Mouse (Mus musculus): ENCODE data around the gene Stn1. TPM values are rescaled to one million over a fixed set of nuclear protein-coding genes. Genes with fewer than 3 reads are reported as not detected.

The Stn1 gene
- polyA plus RNA-seq, 1 experiment from 2014 or later: 7.2 TPM

GRCm38 (mm10) chr19:47532449-47532848, 4.9 kb downstream of the Stn1 start:
- ATAC-seq (ENCODE audit: low read depth): no peak
- Histone ChIP-seq H3K4me1 (ENCODE audit: control insufficient read depth, low read depth, low read length) (peaks cover 31% of the 10 kb centered on the region), H3K9me3 (replicated peaks; ENCODE audit: control insufficient read depth, low read length) (no peaks in the 10 kb centered on the region; the same call in 1 of the 2 replicates), H3K4me3 (ENCODE audit: low read depth, low read length) (no peak overlapping the region), H3K9ac (ENCODE audit: low read depth, low read length) (no peak overlapping the region), H3K36me3 (ENCODE audit: control insufficient read depth, insufficient read depth) (peaks cover 5% of the 10 kb centered on the region; the same call in 1 of the 2 replicates), H3K27me3 (ENCODE audit: control insufficient read depth, insufficient read depth, low read depth, low read length) (no peaks in the 10 kb centered on the region), H3K27ac (ENCODE audit: low read length) (no peak overlapping the region), H3K4me2 (ENCODE audit: low read depth, low read length) (no peak overlapping the region)
- 80% methylated on average over 3 of the region's 3 CpGs for WGBS (ENCODE audit: insufficient replicate concordance)

GRCm38 (mm10) chr19:47531309-47531708, 6.0 kb downstream of the Stn1 start:
- no peaks in the 10 kb centered on the region; the same call in 1 of the 2 replicates for H3K9me3 ChIP-seq (replicated peaks; ENCODE audit: control insufficient read depth, low read length)
- peaks cover 22% of the 10 kb centered on the region for H3K4me1 ChIP-seq (ENCODE audit: control insufficient read depth, low read depth, low read length)
- peak overlapping the region; percentile 65 for H3K27ac ChIP-seq (ENCODE audit: low read length)
- 25% methylated on average over 5 of the region's 5 CpGs for WGBS (ENCODE audit: insufficient replicate concordance)
- no peak overlapping the region for H3K4me3 ChIP-seq (ENCODE audit: low read depth, low read length)
- no peaks in the 10 kb centered on the region for H3K27me3 ChIP-seq (ENCODE audit: control insufficient read depth, insufficient read depth, low read depth, low read length)
- H3K36me3 ChIP-seq (ENCODE audit: control insufficient read depth, insufficient read depth): peaks cover 5% of the 10 kb centered on the region; the same call in 1 of the 2 replicates
- no peak overlapping the region for H3K4me2 ChIP-seq (ENCODE audit: low read depth, low read length)
- peak; percentile 86 for ATAC-seq (ENCODE audit: low read depth)
- H3K9ac ChIP-seq (ENCODE audit: low read depth, low read length): no peak overlapping the region

GRCm38 (mm10) chr19:47526239-47526986, 10.9 kb downstream of the Stn1 start:
- Histone ChIP-seq H3K36me3 (ENCODE audit: control insufficient read depth, insufficient read depth) (no peaks in the 10 kb centered on the region), H3K4me1 (ENCODE audit: control insufficient read depth, low read depth, low read length) (peaks cover 11% of the 10 kb centered on the region), H3K9me3 (replicated peaks; ENCODE audit: control insufficient read depth, low read length) (no peaks in the 10 kb centered on the region), H3K4me2 (ENCODE audit: low read depth, low read length) (no peak overlapping the region), H3K4me3 (ENCODE audit: low read depth, low read length) (no peak overlapping the region), H3K27me3 (ENCODE audit: control insufficient read depth, insufficient read depth, low read depth, low read length) (no peaks in the 10 kb centered on the region), H3K27ac (ENCODE audit: low read length) (no peak overlapping the region), H3K9ac (ENCODE audit: low read depth, low read length) (no peak overlapping the region)
- WGBS (ENCODE audit: insufficient replicate concordance): 60% methylated on average over 21 of the region's 21 CpGs
- ATAC-seq (ENCODE audit: low read depth): no peak

- no peak for ATAC-seq (ENCODE audit: low read depth)
- Histone ChIP-seq H3K4me3 (ENCODE audit: low read depth, low read length) (no peak overlapping the region), H3K27ac (ENCODE audit: low read length) (no peak overlapping the region), H3K27me3 (ENCODE audit: control insufficient read depth, insufficient read depth, low read depth, low read length) (no peaks in the 10 kb centered on the region), H3K4me2 (ENCODE audit: low read depth, low read length) (no peak overlapping the region), H3K4me1 (ENCODE audit: control insufficient read depth, low read depth, low read length) (peaks cover 6% of the 10 kb centered on the region; the same call in 1 of the 2 replicates), H3K9me3 (replicated peaks; ENCODE audit: control insufficient read depth, low read length) (no peaks in the 10 kb centered on the region), H3K9ac (ENCODE audit: low read depth, low read length) (no peak overlapping the region), H3K36me3 (ENCODE audit: control insufficient read depth, insufficient read depth) (no peaks in the 10 kb centered on the region)
- WGBS (ENCODE audit: insufficient replicate concordance): 69% methylated on average over 8 of the region's 8 CpGs
Observed at GRCm38 (mm10) chr19:47524905-47525304, 12.4 kb downstream of the Stn1 start.

- no peak overlapping the region for H3K4me2 ChIP-seq (ENCODE audit: low read depth, low read length)
- H3K9me3 ChIP-seq (replicated peaks; ENCODE audit: control insufficient read depth, low read length): no peaks in the 10 kb centered on the region
- H3K27ac ChIP-seq (ENCODE audit: low read length): no peak overlapping the region
- no peak overlapping the region for H3K4me3 ChIP-seq (ENCODE audit: low read depth, low read length)
- ATAC-seq (ENCODE audit: low read depth): no peak
- no peaks in the 10 kb centered on the region for H3K36me3 ChIP-seq (ENCODE audit: control insufficient read depth, insufficient read depth)
- peaks cover 34% of the 10 kb centered on the region for H3K4me1 ChIP-seq (ENCODE audit: control insufficient read depth, low read depth, low read length)
- no peaks in the 10 kb centered on the region for H3K27me3 ChIP-seq (ENCODE audit: control insufficient read depth, insufficient read depth, low read depth, low read length)
- no peak overlapping the region for H3K9ac ChIP-seq (ENCODE audit: low read depth, low read length)
- WGBS (ENCODE audit: insufficient replicate concordance): 76% methylated on average over 5 of the region's 5 CpGs
Observed at GRCm38 (mm10) chr19:47521403-47521802, 15.9 kb downstream of the Stn1 start.

- Histone ChIP-seq H3K27me3 (ENCODE audit: control insufficient read depth, insufficient read depth, low read depth, low read length) (no peaks in the 10 kb centered on the region), H3K4me1 (ENCODE audit: control insufficient read depth, low read depth, low read length) (peaks cover 34% of the 10 kb centered on the region), H3K4me2 (ENCODE audit: low read depth, low read length) (peak overlapping the region; percentile 63), H3K9ac (ENCODE audit: low read depth, low read length) (peak overlapping the region; percentile 23; the same call in 1 of the 2 replicates), H3K36me3 (ENCODE audit: control insufficient read depth, insufficient read depth) (no peaks in the 10 kb centered on the region), H3K9me3 (replicated peaks; ENCODE audit: control insufficient read depth, low read length) (no peaks in the 10 kb centered on the region), H3K4me3 (ENCODE audit: low read depth, low read length) (peak overlapping the region; percentile 30), H3K27ac (ENCODE audit: low read length) (peak overlapping the region; percentile 69)
- ATAC-seq (ENCODE audit: low read depth): no peak
- WGBS (ENCODE audit: insufficient replicate concordance): 45% methylated on average over 8 of the region's 8 CpGs
Observed at GRCm38 (mm10) chr19:47519163-47519893, 18.0 kb downstream of the Stn1 start.

GRCm38 (mm10) chr19:47518475-47519162, 18.7 kb downstream of the Stn1 start:
- ATAC-seq (ENCODE audit: low read depth): peak; percentile 74

GRCm38 (mm10) chr19:47517570-47517969, 19.7 kb downstream of the Stn1 start:
- no peak overlapping the region for H3K27ac ChIP-seq (ENCODE audit: low read length)
- H3K9me3 ChIP-seq (replicated peaks; ENCODE audit: control insufficient read depth, low read length): no peaks in the 10 kb centered on the region
- WGBS (ENCODE audit: insufficient replicate concordance): 76% methylated on average over 8 of the region's 8 CpGs
- ATAC-seq (ENCODE audit: low read depth): no peak
- no peak overlapping the region for H3K4me3 ChIP-seq (ENCODE audit: low read depth, low read length)
- peaks cover 34% of the 10 kb centered on the region for H3K4me1 ChIP-seq (ENCODE audit: control insufficient read depth, low read depth, low read length)
- no peaks in the 10 kb centered on the region for H3K36me3 ChIP-seq (ENCODE audit: control insufficient read depth, insufficient read depth)
- H3K4me2 ChIP-seq (ENCODE audit: low read depth, low read length): no peak overlapping the region
- no peaks in the 10 kb centered on the region for H3K27me3 ChIP-seq (ENCODE audit: control insufficient read depth, insufficient read depth, low read depth, low read length)
- no peak overlapping the region for H3K9ac ChIP-seq (ENCODE audit: low read depth, low read length)

More at GRCm38 (mm10) chr19:47518475-47519162, 18.7 kb downstream of the Stn1 start:
- 30% methylated on average over 24 of the region's 24 CpGs for WGBS (ENCODE audit: insufficient replicate concordance)
- Histone ChIP-seq H3K4me3 (ENCODE audit: low read depth, low read length) (peak overlapping the region; percentile 30), H3K4me1 (ENCODE audit: control insufficient read depth, low read depth, low read length) (peaks cover 34% of the 10 kb centered on the region), H3K36me3 (ENCODE audit: control insufficient read depth, insufficient read depth) (no peaks in the 10 kb centered on the region), H3K27ac (ENCODE audit: low read length) (peak overlapping the region; percentile 69), H3K4me2 (ENCODE audit: low read depth, low read length) (peak overlapping the region; percentile 63), H3K9me3 (replicated peaks; ENCODE audit: control insufficient read depth, low read length) (no peaks in the 10 kb centered on the region), H3K27me3 (ENCODE audit: control insufficient read depth, insufficient read depth, low read depth, low read length) (no peaks in the 10 kb centered on the region), H3K9ac (ENCODE audit: low read depth, low read length) (peak overlapping the region; percentile 23; the same call in 1 of the 2 replicates)

All from liver, embryonic 16.5 days (tissue).